Mouse (Mus musculus) small intestine, adult 2 months (tissue): ENCODE results near the gene Fam53a.
A peak's percentile ranks its signal among the peaks of the same experiment; 100 is the strongest.

Source experiments
- CTCF ChIP-seq: fragments of 200-500 bp; IDR thresholded peaks from 2 replicates; pipeline ENCODE4 v1.5.1; 2012; ENCODE audit warnings: low read depth, mild to moderate bottlenecking, control low read depth, inconsistent platforms, low read length, moderate library complexity, mixed read lengths; ENCODE audit not compliant: insufficient replicate concordance, insufficient read length; ENCODE audit errors: extremely low read depth
- POLR2A ChIP-seq: fragments of 200-500 bp; IDR thresholded peaks from 2 replicates; pipeline ENCODE4 v1.6.1; 2012; ENCODE audit warnings: low read depth, mild to moderate bottlenecking, control low read depth, inconsistent platforms, low read length, moderate library complexity

GRCm38 (mm10) chr5:33651921-33652782 lies 22.7 kb upstream of the Fam53a start, which contains the start of gene Slbp:
- no peak for TF ChIP-seq CTCF
- TF ChIP-seq POLR2A = peak; percentile 99
